Mouse (Mus musculus): ENCODE data around the gene Nap1l1. TPM values are rescaled to one million over a fixed set of nuclear protein-coding genes. Genes with fewer than 3 reads are reported as not detected.
A peak's percentile ranks its signal among the peaks of the same experiment; 100 is the strongest.

The Nap1l1 gene
- total and polyA plus RNA-seq, 2 experiments from 2014 or later, result 15.5 to 64.2 TPM

DNA sequence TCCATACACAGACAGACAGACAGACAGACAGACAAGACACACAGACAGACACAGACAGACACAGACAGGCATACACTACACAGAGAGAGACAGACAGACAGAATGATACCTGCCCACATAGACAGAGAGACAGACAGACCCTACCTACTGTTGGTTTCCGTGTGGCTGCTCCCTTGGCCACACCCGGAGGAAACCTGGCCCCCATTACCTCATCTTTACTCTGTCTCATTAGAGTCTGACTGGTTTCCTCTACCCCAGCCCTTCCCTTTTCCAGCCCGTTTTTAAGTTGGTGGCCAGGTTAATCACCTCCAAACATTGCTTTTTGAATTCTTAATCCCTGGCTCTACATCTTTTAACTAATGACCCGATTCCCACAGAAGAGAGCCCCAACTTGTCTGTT lies 55.3 kb downstream of the Nap1l1 start:
- 65% methylated on average over 4 of the region's 4 CpGs for WGBS
- DNase-seq (ENCODE audit: low spot score), result no peak
- TF ChIP-seq CTCF (IDR thresholded peaks at IDR 0.05; ENCODE audit: low read depth), result no peak
- no peak for TF ChIP-seq EP300 (IDR thresholded peaks at IDR 0.05; ENCODE audit: low read depth)
- no peaks in the 10 kb centered on the region for H3K27me3 ChIP-seq (ENCODE audit: control insufficient read depth, insufficient read depth, low read length)
- H3K36me3 ChIP-seq (replicated peaks; ENCODE audit: control insufficient read depth, insufficient read depth, low read length), result no peaks in the 10 kb centered on the region
- H3K4me3 ChIP-seq (ENCODE audit: low read depth, low read length), result no peak overlapping the region
- ATAC-seq (ENCODE audit: insufficient read depth, low read depth), result no peak
- H3K27ac ChIP-seq (ENCODE audit: low read depth), result no peak overlapping the region
- H3K9ac ChIP-seq (replicated peaks; ENCODE audit: low read depth, low read length), result no peak overlapping the region
- H3K4me1 ChIP-seq (ENCODE audit: control insufficient read depth, insufficient read depth), result peaks cover 14% of the 10 kb centered on the region
- no peak overlapping the region for H3K4me2 ChIP-seq (ENCODE audit: low read depth, low read length)
- no peaks in the 10 kb centered on the region for H3K9me3 ChIP-seq (replicated peaks; ENCODE audit: control insufficient read depth, low read length)

DNA sequence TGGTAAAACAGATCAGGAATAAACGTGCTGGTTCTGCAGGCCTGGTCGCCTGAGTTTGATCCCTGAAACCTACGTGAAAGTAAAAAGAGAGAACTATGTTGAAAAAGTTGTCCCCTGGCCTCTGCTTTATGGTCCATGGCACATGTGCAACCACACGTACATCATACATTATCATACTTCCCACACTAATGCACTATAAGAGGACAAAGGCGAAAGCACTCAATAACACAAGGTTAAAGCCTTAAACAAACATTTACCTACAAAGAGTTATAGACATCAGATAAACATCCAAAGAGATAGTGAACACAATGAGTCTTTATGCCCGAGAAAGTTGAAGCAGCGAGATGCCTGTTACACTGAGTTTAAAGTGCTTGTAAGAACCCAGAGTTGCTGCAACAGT lies 57.4 kb downstream of the Nap1l1 start:
- TF ChIP-seq CTCF (IDR thresholded peaks at IDR 0.05; ENCODE audit: low read depth), result no peak
- TF ChIP-seq EP300 (IDR thresholded peaks at IDR 0.05; ENCODE audit: low read depth), result no peak
- Histone ChIP-seq H3K27me3 (ENCODE audit: control insufficient read depth, insufficient read depth, low read length) (no peaks in the 10 kb centered on the region), H3K36me3 (replicated peaks; ENCODE audit: control insufficient read depth, insufficient read depth, low read length) (no peaks in the 10 kb centered on the region), H3K9me3 (replicated peaks; ENCODE audit: control insufficient read depth, low read length) (no peaks in the 10 kb centered on the region), H3K4me3 (ENCODE audit: low read depth, low read length) (no peak overlapping the region), H3K27ac (ENCODE audit: low read depth) (no peak overlapping the region), H3K4me2 (ENCODE audit: low read depth, low read length) (no peak overlapping the region), H3K9ac (replicated peaks; ENCODE audit: low read depth, low read length) (no peak overlapping the region), H3K4me1 (ENCODE audit: control insufficient read depth, insufficient read depth) (peaks cover 14% of the 10 kb centered on the region)
- no peak for DNase-seq (ENCODE audit: low spot score)
- WGBS, result 86% methylated on average over 7 of the region's 7 CpGs
- ATAC-seq (ENCODE audit: insufficient read depth, low read depth), result no peak

DNA sequence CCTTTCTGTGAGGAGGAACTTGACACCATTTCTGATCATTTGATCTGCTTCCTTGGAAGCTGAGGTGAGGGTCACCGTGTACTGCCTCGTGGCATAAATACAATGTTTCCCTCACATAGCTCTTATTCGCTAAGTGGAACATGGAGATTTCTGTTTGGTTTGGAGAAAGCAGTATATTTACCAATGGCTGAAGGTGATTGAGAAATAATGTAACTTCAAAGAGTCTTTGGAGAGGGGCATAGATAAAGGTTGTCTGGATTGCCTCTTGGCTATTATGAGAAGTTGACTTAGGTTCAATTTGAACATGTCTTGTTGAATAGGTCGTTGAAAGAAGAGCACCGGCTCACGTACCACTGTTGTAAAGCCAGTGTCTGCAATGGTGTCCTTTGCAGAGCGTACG lies 61.7 kb downstream of the Nap1l1 start:
- Histone ChIP-seq H3K4me3 (ENCODE audit: low read depth, low read length) (no peak overlapping the region), H3K36me3 (replicated peaks; ENCODE audit: control insufficient read depth, insufficient read depth, low read length) (no peaks in the 10 kb centered on the region), H3K27ac (ENCODE audit: low read depth) (no peak overlapping the region), H3K4me1 (ENCODE audit: control insufficient read depth, insufficient read depth) (peaks cover 5% of the 10 kb centered on the region), H3K27me3 (ENCODE audit: control insufficient read depth, insufficient read depth, low read length) (no peaks in the 10 kb centered on the region), H3K4me2 (ENCODE audit: low read depth, low read length) (no peak overlapping the region), H3K9ac (replicated peaks; ENCODE audit: low read depth, low read length) (no peak overlapping the region), H3K9me3 (replicated peaks; ENCODE audit: control insufficient read depth, low read length) (no peaks in the 10 kb centered on the region)
- WGBS, result 83% methylated on average over 8 of the region's 8 CpGs
- TF ChIP-seq CTCF (IDR thresholded peaks at IDR 0.05; ENCODE audit: low read depth) (no peak), EP300 (IDR thresholded peaks at IDR 0.05; ENCODE audit: low read depth) (no peak)
- ATAC-seq (ENCODE audit: insufficient read depth, low read depth), result no peak
- no peak for DNase-seq (ENCODE audit: low spot score)

DNA sequence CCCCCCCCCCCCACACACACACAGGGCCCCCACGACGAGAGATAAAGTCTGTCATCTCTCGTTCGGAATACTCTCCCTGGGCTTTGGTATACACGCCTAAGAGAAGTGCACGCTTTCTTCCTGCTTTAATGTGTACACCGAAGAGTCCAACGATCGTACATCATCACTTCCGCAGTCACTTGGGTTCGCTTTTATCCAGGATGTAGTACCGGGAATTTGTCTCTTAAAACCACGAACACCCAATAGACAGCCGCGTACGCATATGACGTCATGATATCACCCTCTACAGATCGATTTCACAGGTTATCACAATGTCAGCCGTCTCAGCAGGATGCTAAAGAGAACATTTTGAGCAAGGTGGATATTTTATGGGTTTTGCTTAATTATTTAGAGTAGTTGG lies 64.4 kb downstream of the Nap1l1 start:
- no peak for ATAC-seq (ENCODE audit: insufficient read depth, low read depth)
- no peak for DNase-seq (ENCODE audit: low spot score)
- Histone ChIP-seq H3K27me3 (ENCODE audit: control insufficient read depth, insufficient read depth, low read length) (no peaks in the 10 kb centered on the region), H3K9me3 (replicated peaks; ENCODE audit: control insufficient read depth, low read length) (no peaks in the 10 kb centered on the region), H3K4me2 (ENCODE audit: low read depth, low read length) (peak overlapping the region; percentile 53), H3K4me3 (ENCODE audit: low read depth, low read length) (peak overlapping the region; percentile 20), H3K9ac (replicated peaks; ENCODE audit: low read depth, low read length) (0 out of 2 replicates have a peak overlapping the region, but pooled peaks have one; percentile 24), H3K27ac (ENCODE audit: low read depth) (no peak overlapping the region), H3K4me1 (ENCODE audit: control insufficient read depth, insufficient read depth) (peaks cover 8% of the 10 kb centered on the region; the same call in 1 of the 2 replicates), H3K36me3 (replicated peaks; ENCODE audit: control insufficient read depth, insufficient read depth, low read length) (no peaks in the 10 kb centered on the region)
- 63% methylated on average over 19 of the region's 19 CpGs for WGBS
- TF ChIP-seq CTCF (IDR thresholded peaks at IDR 0.05; ENCODE audit: low read depth) (no peak), EP300 (IDR thresholded peaks at IDR 0.05; ENCODE audit: low read depth) (no peak)

DNA sequence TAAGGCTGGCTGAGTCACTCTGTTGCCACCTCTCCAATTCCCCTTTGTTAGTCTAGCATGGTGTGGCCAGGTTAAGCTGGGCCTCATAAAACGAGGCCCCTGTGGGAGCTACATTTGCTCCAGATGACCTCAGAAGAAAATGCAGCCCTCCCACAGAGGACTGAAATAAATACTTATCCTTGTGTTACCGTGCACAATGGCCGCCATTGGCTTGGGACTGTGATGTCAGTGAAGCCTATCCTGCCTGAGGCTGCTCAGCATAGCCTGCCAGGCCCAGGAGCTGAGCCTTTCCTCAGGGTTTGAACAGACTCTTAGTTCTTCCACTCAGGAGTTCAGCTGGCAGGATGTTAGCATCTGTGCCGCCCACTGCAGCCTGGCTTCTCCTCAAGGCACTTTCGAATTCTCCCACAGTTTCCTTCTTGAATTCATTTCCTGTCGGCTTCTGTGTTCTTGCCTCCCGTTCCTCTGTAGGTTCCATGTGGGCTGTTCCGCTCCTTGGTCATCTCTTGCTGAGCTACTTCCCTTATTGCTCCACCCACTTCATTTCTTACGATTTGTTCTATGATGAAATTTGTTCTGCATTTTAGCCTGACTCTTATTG lies 66.8 kb downstream of the Nap1l1 start:
- Histone ChIP-seq H3K36me3 (replicated peaks; ENCODE audit: control insufficient read depth, insufficient read depth, low read length) (no peaks in the 10 kb centered on the region), H3K9me3 (replicated peaks; ENCODE audit: control insufficient read depth, low read length) (no peaks in the 10 kb centered on the region), H3K9ac (replicated peaks; ENCODE audit: low read depth, low read length) (no peak overlapping the region), H3K4me1 (ENCODE audit: control insufficient read depth, insufficient read depth) (peaks cover 24% of the 10 kb centered on the region), H3K27me3 (ENCODE audit: control insufficient read depth, insufficient read depth, low read length) (no peaks in the 10 kb centered on the region), H3K4me2 (ENCODE audit: low read depth, low read length) (peak overlapping the region; percentile 21; the same call in 1 of the 2 replicates), H3K4me3 (ENCODE audit: low read depth, low read length) (no peak overlapping the region), H3K27ac (ENCODE audit: low read depth) (peak overlapping the region; percentile 62; the same call in 1 of the 2 replicates)
- ATAC-seq (ENCODE audit: insufficient read depth, low read depth), result peak; percentile 50
- DNase-seq (ENCODE audit: low spot score), result no peak
- WGBS, result 38% methylated on average over 9 of the region's 9 CpGs
- TF ChIP-seq CTCF (IDR thresholded peaks at IDR 0.05; ENCODE audit: low read depth) (no peak), EP300 (IDR thresholded peaks at IDR 0.05; ENCODE audit: low read depth) (0 out of 2 replicates have a peak, but pooled peaks have one; percentile 9)

DNA sequence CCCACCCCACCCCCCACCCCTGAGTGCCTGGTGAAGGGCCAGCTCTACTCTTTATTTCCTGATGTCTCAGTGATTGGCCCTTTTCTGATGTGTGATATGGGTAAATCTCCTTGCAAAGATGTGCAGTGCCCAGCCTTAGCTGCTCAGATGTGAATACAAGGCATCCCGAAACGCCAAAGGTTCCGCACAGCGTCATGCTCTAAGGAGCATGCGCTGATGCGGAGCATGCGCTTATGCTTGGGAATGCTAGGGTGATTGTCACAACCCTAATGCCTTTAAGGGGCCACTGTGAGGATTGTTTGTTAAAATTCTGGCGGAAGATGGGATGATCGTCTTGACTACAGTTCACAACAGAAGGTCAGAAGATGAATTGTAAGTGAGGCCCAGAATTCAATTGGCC lies 67.7 kb downstream of the Nap1l1 start:
- Histone ChIP-seq H3K27me3 (ENCODE audit: control insufficient read depth, insufficient read depth, low read length) (no peaks in the 10 kb centered on the region), H3K9ac (replicated peaks; ENCODE audit: low read depth, low read length) (no peak overlapping the region), H3K9me3 (replicated peaks; ENCODE audit: control insufficient read depth, low read length) (no peaks in the 10 kb centered on the region), H3K4me3 (ENCODE audit: low read depth, low read length) (no peak overlapping the region), H3K4me1 (ENCODE audit: control insufficient read depth, insufficient read depth) (peaks cover 26% of the 10 kb centered on the region), H3K36me3 (replicated peaks; ENCODE audit: control insufficient read depth, insufficient read depth, low read length) (no peaks in the 10 kb centered on the region), H3K27ac (ENCODE audit: low read depth) (no peak overlapping the region), H3K4me2 (ENCODE audit: low read depth, low read length) (no peak overlapping the region)
- no peak for ATAC-seq (ENCODE audit: insufficient read depth, low read depth)
- TF ChIP-seq CTCF (IDR thresholded peaks at IDR 0.05; ENCODE audit: low read depth) (no peak), EP300 (IDR thresholded peaks at IDR 0.05; ENCODE audit: low read depth) (no peak)
- no peak for DNase-seq (ENCODE audit: low spot score)
- 95% methylated on average over 9 of the region's 9 CpGs for WGBS
